Mouse (Mus musculus) bone marrow, adult 2 months (tissue): ENCODE measurements at regions not wholly inside any gene's neighbourhood (a gene's known extent, or its start where the extent isn't known, plus 50 kb on each side); places are given as distances from the start of the nearest gene placed in this dataset.

ENCODE experiments used
- CTCF ChIP-seq: fragments of 200-500 bp; IDR thresholded peaks from 2 replicates; pipeline ENCODE4 v1.5.1; 2011; ENCODE audit warnings: low read length, control low read depth; ENCODE audit not compliant: control insufficient read depth, insufficient read depth
- POLR2A ChIP-seq: fragments of 200-500 bp; IDR thresholded peaks from 2 replicates; pipeline ENCODE4 v1.6.1; 2011; ENCODE audit warnings: low read depth, mild to moderate bottlenecking, control low read depth, low read length, borderline replicate concordance; ENCODE audit not compliant: control insufficient read depth

DNA sequence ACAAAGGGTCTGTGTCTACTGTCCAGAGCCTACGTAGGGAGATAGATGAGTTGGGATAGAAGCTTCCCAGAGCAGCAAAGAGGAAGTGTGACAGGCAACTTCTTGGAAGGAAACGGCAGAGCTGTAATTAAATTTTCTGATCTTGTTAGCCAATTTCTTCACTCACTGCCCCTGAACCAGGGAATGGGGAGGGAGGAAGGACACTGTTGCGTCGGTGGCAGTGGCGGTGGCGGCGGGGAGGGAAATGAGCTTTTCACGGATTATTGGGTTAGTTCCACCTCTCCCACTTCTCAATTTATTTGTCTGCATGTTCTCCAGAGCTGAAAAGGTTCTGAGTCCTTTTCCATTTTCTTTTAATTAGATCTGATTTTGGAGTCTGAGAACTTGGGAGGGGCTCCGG lies 298.4 kb upstream of the 9630041A04Rik start:
- no peak for TF ChIP-seq CTCF
- no peak for TF ChIP-seq POLR2A
